Mouse (Mus musculus) MEL (cell line): ENCODE results near the gene Zfp26. TPM values are rescaled to one million over a fixed set of nuclear protein-coding genes. Genes with fewer than 3 reads are reported as not detected.

Source experiments
- DNase-seq: peaks from one replicate; pipeline ENCODE4 v3.0.0; 2011; ENCODE audit warnings: low read depth, low spot score
- H3K27ac ChIP-seq: 2 replicates; pipeline ENCODE4 v1.5.1; 2012; ENCODE audit warnings: low read depth, mild to moderate bottlenecking, control low read depth, low read length, moderate library complexity; ENCODE audit not compliant: control insufficient read depth
- H3K27me3 ChIP-seq, 2 experiments: fragments of 150-350 bp in 1 of 2; sonication (generic) in 1 of 2; 2 replicates each; pipeline ENCODE4 v1.6.1; 2012; ENCODE audit warnings: low read length in 2 of 2, mild to moderate bottlenecking in 2 of 2, improper control_type of control experiment in 1 of 2, moderate library complexity in 1 of 2; ENCODE audit not compliant: insufficient read depth in 2 of 2, control insufficient read depth in 1 of 2
- H3K36me3 ChIP-seq, 2 experiments: 2 replicates each; pipeline ENCODE4 v1.6.1; 2012 to 2014; ENCODE audit warnings: low read length in 2 of 2, improper control_type of control experiment in 1 of 2, inconsistent platforms in 1 of 2, mild to moderate bottlenecking in 1 of 2; ENCODE audit not compliant: insufficient read depth in 2 of 2, control insufficient read depth in 1 of 2
- H3K4me1 ChIP-seq, 2 experiments: fragments of 150-350 bp in 1 of 2; sonication (generic) in 1 of 2; 2 replicates each; pipeline ENCODE4 v1.6.1; 2012; ENCODE audit warnings: low read length in 2 of 2, improper control_type of control experiment in 1 of 2, mild to moderate bottlenecking in 1 of 2; ENCODE audit not compliant: insufficient read depth in 2 of 2, control insufficient read depth in 1 of 2
- H3K4me3 ChIP-seq, 2 experiments: fragments of 150-350 bp in 1 of 2; sonication (generic) in 1 of 2; 2 replicates each; pipeline ENCODE4 v1.5.1; 2012; ENCODE audit warnings: low read depth in 2 of 2, low read length in 2 of 2, mild to moderate bottlenecking in 2 of 2, moderate library complexity in 2 of 2, control low read depth in 1 of 2, improper control_type of control experiment in 1 of 2; ENCODE audit not compliant: control insufficient read depth in 1 of 2, insufficient read depth in 1 of 2
- H3K79me2 ChIP-seq: 2 replicates; pipeline ENCODE4 v1.6.1; 2012; ENCODE audit warnings: mild to moderate bottlenecking, low read length, moderate library complexity; ENCODE audit not compliant: control insufficient read depth, poor library complexity, insufficient read depth
- H3K9ac ChIP-seq: 2 replicates; pipeline ENCODE4 v1.6.1; 2012; ENCODE audit warnings: low read depth, mild to moderate bottlenecking, control low read depth, low read length, moderate library complexity; ENCODE audit not compliant: control insufficient read depth, poor library complexity, severe bottlenecking
- H3K9me3 ChIP-seq: fragments of 150-350 bp; sonication (generic); replicated peaks from 2 replicates; pipeline ENCODE4 v1.6.1; 2012; ENCODE audit warnings: mild to moderate bottlenecking, low read length, improper control_type of control experiment, moderate library complexity; ENCODE audit not compliant: insufficient read depth
- BHLHE40 ChIP-seq: IDR thresholded peaks from 2 replicates; pipeline ENCODE4 v1.6.1; 2012; ENCODE audit warnings: low read depth, mild to moderate bottlenecking, inconsistent platforms, low read length, improper control_type of control experiment, borderline replicate concordance
- CHD2 ChIP-seq: IDR thresholded peaks from 2 replicates; pipeline ENCODE4 v1.6.1; 2011; ENCODE audit warnings: low read length, improper control_type of control experiment
- E2F4 ChIP-seq: IDR thresholded peaks from 2 replicates; pipeline ENCODE4 v1.6.1; 2011; ENCODE audit warnings: low read depth, low read length, improper control_type of control experiment, borderline replicate concordance
- ELF1 ChIP-seq: IDR thresholded peaks from 2 replicates; pipeline ENCODE4 v1.6.1; 2014; ENCODE audit warnings: low read depth, mild to moderate bottlenecking, inconsistent platforms, low read length, improper control_type of control experiment, moderate library complexity
- EP300 ChIP-seq, 2 experiments: IDR thresholded peaks; 2 replicates each; pipeline ENCODE4 v1.6.1; 2011; ENCODE audit warnings: improper control_type of control experiment in 2 of 2, low read length in 2 of 2, low read depth in 1 of 2, mild to moderate bottlenecking in 1 of 2
- ETS1 ChIP-seq: IDR thresholded peaks from 2 replicates; pipeline ENCODE4 v1.6.1; 2012; ENCODE audit warnings: low read depth, mild to moderate bottlenecking, inconsistent platforms, low read length, improper control_type of control experiment, moderate library complexity
- GATA1 ChIP-seq: IDR thresholded peaks from 2 replicates; pipeline ENCODE4 v1.6.1; 2011; ENCODE audit warnings: low read depth, low read length, improper control_type of control experiment
- MAX ChIP-seq: IDR thresholded peaks from 2 replicates; pipeline ENCODE4 v1.6.1; 2011; ENCODE audit warnings: low read length, improper control_type of control experiment
- MAZ ChIP-seq: IDR thresholded peaks from 2 replicates; pipeline ENCODE4 v1.6.1; 2012; ENCODE audit warnings: low read depth, mild to moderate bottlenecking, inconsistent platforms, low read length, improper control_type of control experiment
- MYB ChIP-seq: IDR thresholded peaks from 2 replicates; pipeline ENCODE4 v1.6.1; 2011; ENCODE audit warnings: mild to moderate bottlenecking, low read depth, low read length, improper control_type of control experiment
- NRF1 ChIP-seq: IDR thresholded peaks from 2 replicates; pipeline ENCODE4 v1.6.1; 2014; ENCODE audit warnings: low read depth, mild to moderate bottlenecking, inconsistent platforms, low read length, improper control_type of control experiment, moderate library complexity; ENCODE audit not compliant: poor library complexity, insufficient read depth, severe bottlenecking
- POLR2A ChIP-seq, 2 experiments: IDR thresholded peaks; 2 replicates each; pipeline ENCODE4 v1.6.1; 2011 to 2012; ENCODE audit warnings: low read length in 2 of 2, mild to moderate bottlenecking in 2 of 2, control low read depth in 1 of 2, improper control_type of control experiment in 1 of 2, low read depth in 1 of 2, moderate library complexity in 1 of 2; ENCODE audit not compliant: control insufficient read depth in 1 of 2, insufficient read depth in 1 of 2, poor library complexity in 1 of 2
- POLR2AphosphoS2 ChIP-seq: IDR thresholded peaks from 2 replicates; pipeline ENCODE4 v1.6.1; 2011; ENCODE audit warnings: low read length, improper control_type of control experiment
- RCOR1 ChIP-seq: IDR thresholded peaks from 2 replicates; pipeline ENCODE4 v1.6.1; 2012; ENCODE audit warnings: low read depth, mild to moderate bottlenecking, inconsistent platforms, low read length, improper control_type of control experiment
- SIN3A ChIP-seq: IDR thresholded peaks from 2 replicates; pipeline ENCODE4 v1.6.1; 2012; ENCODE audit warnings: low read length, improper control_type of control experiment, inconsistent platforms
- TAL1 ChIP-seq: IDR thresholded peaks from 2 replicates; pipeline ENCODE4 v1.6.1; 2012; ENCODE audit warnings: mild to moderate bottlenecking, inconsistent platforms, low read length, moderate library complexity, mixed read lengths
- TCF12 ChIP-seq: IDR thresholded peaks from 2 replicates; pipeline ENCODE4 v1.6.1; 2014; ENCODE audit warnings: low read depth, mild to moderate bottlenecking, inconsistent platforms, low read length, improper control_type of control experiment, moderate library complexity
- UBTF ChIP-seq: IDR thresholded peaks from 2 replicates; pipeline ENCODE4 v1.6.1; 2012; ENCODE audit warnings: low read depth, mild to moderate bottlenecking, inconsistent platforms, low read length, improper control_type of control experiment, moderate library complexity, borderline replicate concordance; ENCODE audit not compliant: insufficient read depth
- USF2 ChIP-seq, 2 experiments: IDR thresholded peaks; 2 replicates each; pipeline ENCODE4 v1.6.1; 2011 to 2012; ENCODE audit warnings: improper control_type of control experiment in 2 of 2, low read length in 2 of 2, borderline replicate concordance in 1 of 2, inconsistent platforms in 1 of 2, low read depth in 1 of 2, mild to moderate bottlenecking in 1 of 2; ENCODE audit not compliant: insufficient read depth in 1 of 2
- ZKSCAN1 ChIP-seq: IDR thresholded peaks from 2 replicates; pipeline ENCODE4 v1.6.1; 2012; ENCODE audit warnings: low read depth, mild to moderate bottlenecking, inconsistent platforms, low read length, improper control_type of control experiment, moderate library complexity
- ZMIZ1 ChIP-seq: IDR thresholded peaks from 2 replicates; pipeline ENCODE4 v1.6.1; 2012; ENCODE audit warnings: low read depth, mild to moderate bottlenecking, inconsistent platforms, low read length, improper control_type of control experiment, moderate library complexity
- ZNF384 ChIP-seq: IDR thresholded peaks from 2 replicates; pipeline ENCODE4 v1.6.1; 2012; ENCODE audit warnings: low read depth, mild to moderate bottlenecking, inconsistent platforms, low read length, improper control_type of control experiment
- polyA plus RNA-seq, 2 experiments: library from polyadenylated mRNA; stranded (reverse) in 1 of 2; unstranded in 1 of 2; fragments of >175 nt in 1 of 2; fragments of >200 nt in 1 of 2; gene quantifications; 2 replicates each; pipeline versions ENCODE4 v1.2.1 to v1.2.4; 2012; ENCODE audit warnings: low replicate concordance in 2 of 2, low read depth in 1 of 2; ENCODE audit not compliant: insufficient read length in 2 of 2, insufficient read depth in 1 of 2, missing spikeins in 1 of 2
- total RNA-seq: library from RNA; depleted of rRNA; stranded (reverse); fragments of 300-350 nt; gene quantifications from 2 replicates; pipeline ENCODE4 v1.2.3, GENCODE M21; 2012

Gene Zfp26
- total and polyA plus RNA-seq, 3 experiments: 18.5 to 55.4 (median 52.5) TPM

DNA sequence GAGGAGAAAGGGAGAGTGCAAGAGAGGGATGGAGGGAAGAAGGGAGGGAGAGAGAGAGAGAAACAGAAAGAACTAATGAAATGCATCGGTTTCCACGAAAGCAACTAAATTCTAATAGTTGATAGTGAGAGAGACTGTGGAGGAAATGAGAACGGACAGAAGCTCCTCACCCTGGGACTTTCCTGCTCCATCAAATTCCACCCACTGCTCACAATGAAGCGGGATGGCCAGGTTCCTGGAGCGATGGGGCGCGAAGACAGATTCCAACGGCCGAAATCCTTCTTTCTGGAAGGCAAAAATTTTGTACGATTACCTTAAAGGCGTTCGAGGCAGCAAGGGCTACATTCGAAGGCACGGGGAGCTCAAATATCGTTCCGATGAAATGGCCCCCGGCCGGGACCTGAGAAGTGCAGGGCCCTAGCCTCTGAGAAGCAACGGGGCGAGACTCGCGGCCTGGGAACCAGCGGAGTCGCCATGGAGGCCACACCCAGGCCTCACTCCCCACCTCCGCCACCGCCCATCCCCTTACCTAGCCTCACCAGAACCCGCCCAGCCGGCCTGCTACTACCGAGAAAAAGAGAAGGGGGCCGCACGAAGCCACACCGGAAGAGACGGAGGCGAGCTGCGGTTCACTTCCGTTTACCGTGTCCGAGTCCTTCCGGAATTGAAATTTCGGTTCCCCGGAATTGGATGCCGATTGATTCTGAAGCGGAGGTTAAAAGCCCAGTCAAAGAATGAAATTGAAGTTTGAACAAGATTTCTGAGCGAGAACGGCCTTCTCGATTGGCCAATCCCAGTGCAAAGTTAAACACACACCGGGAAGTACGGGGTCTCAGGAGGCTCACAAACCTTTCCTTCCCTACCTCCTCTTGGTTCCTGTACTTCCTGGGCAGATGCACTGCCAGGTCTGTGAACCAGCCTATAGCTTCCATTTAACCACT is at the start of gene Zfp26 (continued):
- TF ChIP-seq E2F4: peak; percentile 46; the same call in 1 of the 2 replicates
- no peak for TF ChIP-seq NRF1
- TF ChIP-seq TAL1: no peak
- no peak for TF ChIP-seq USF2 (IDR thresholded peaks at IDR 0.05; ENCODE audit: borderline replicate concordance in 1 of 2, insufficient read depth in 1 of 2, low read depth in 1 of 2, low read length in 2 of 2)
- TF ChIP-seq ZNF384: no peak

DNA sequence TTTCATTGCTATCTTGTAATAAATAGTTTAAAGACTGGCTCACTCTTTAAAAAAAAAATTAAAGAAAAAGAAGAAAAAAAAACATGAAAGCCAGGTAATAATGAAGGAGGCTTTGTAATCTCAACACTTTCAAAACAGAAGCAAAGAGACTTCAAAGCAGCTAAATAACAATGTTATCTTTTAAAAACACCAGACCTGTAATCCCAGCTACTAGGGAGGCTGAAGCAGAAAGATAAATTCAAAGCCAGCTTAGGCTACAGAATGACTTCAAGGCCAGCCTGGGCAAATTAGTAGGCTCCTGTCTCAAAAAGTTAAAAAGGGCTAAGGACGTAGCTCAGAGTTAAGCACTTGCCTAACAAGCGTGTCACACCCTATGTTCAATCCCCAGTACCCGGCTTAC is 49.7 kb upstream of the Zfp26 start:
- DNase-seq: peak; percentile 80
- Histone ChIP-seq H3K9me3 (no peaks in the 10 kb centered on the region), H3K9ac (no peak overlapping the region), H3K36me3 (peaks cover 46 to 58% of the 10 kb centered on the region in 2 experiments), H3K4me1 (peaks cover 28 to 30% of the 10 kb centered on the region in 2 experiments), H3K27ac (no peak overlapping the region), H3K4me3 (no peak overlapping the region), H3K79me2 (peaks cover 9% of the 10 kb centered on the region), H3K27me3 (no peaks in the 10 kb centered on the region)
- peak; percentile 41; the same call in 1 of the 2 replicates for TF ChIP-seq ZMIZ1
- peak; percentile 29; the same call in 1 of the 2 replicates for TF ChIP-seq MYB
- TF ChIP-seq ELF1: no peak
- TF ChIP-seq TCF12: peak; percentile 95
- TF ChIP-seq SIN3A: peak; percentile 47; the same call in 1 of the 2 replicates
- TF ChIP-seq TAL1: peak; percentile 92
- no peak for TF ChIP-seq UBTF
- TF ChIP-seq ZKSCAN1: no peak
- TF ChIP-seq ETS1: peak; percentile 55
- TF ChIP-seq USF2 (IDR thresholded peaks at IDR 0.05; ENCODE audit: borderline replicate concordance in 1 of 2, insufficient read depth in 1 of 2, low read depth in 1 of 2, low read length in 2 of 2): no peak
- TF ChIP-seq ZNF384: peak; percentile 72
- no peak for TF ChIP-seq CHD2
- peak; percentile 88 to 92 for TF ChIP-seq EP300 (IDR thresholded peaks at IDR 0.05; ENCODE audit: low read depth in 1 of 2, low read length in 2 of 2)
- no peak for TF ChIP-seq MAX
- TF ChIP-seq MAZ: no peak
- peak; percentile 94 for TF ChIP-seq GATA1
- TF ChIP-seq BHLHE40: peak; percentile 41
- 0 out of 2 replicates have a peak, but pooled peaks have one; percentile 3 for TF ChIP-seq POLR2AphosphoS2
- peak; percentile 98 for TF ChIP-seq RCOR1
- no peak for TF ChIP-seq POLR2A (IDR thresholded peaks at IDR 0.05; ENCODE audit: control insufficient read depth in 1 of 2, insufficient read depth in 1 of 2, low read depth in 1 of 2, low read length in 2 of 2, poor library complexity in 1 of 2)
